In genomic region chr2:77109506-77110123, GRCm38 (mm10) we compare ENCODE assay signal across 12 mouse cellular contexts.
DNase-seq lines count a peak whose midpoint lies in the region; ATAC-seq lines count a peak whose summit lies in the region.
"Had no signal": no experiment of that assay in that cellular context is flagged by ENCODE, and none has a peak within 500 bp of the region (broad histone marks: within the 10 kb centered on the region; RNA-seq: fewer than 3 reads in every experiment).

No protein-coding gene starts in this region.

- WGBS in hindbrain, embryonic 15.5 days = 76% methylated on average over 8 of the region's 8 CpGs
- WGBS in hindbrain, embryonic 12.5 days = 90% methylated on average over 8 of the region's 8 CpGs

- no peaks in the 10 kb centered on the region for H3K9me3 ChIP-seq in hindbrain, embryonic 15.5 days
- H3K9me3 ChIP-seq in hindbrain, embryonic 12.5 days (replicated peaks) = no peaks in the 10 kb centered on the region
- H3K9me3 ChIP-seq: liver, embryonic 13.5 days; neural tube, embryonic 13.5 days had no signal

- H3K27ac ChIP-seq in hindbrain, embryonic 15.5 days (replicated peaks) = 0 out of 2 replicates have a peak overlapping the region, but pooled peaks have one; percentile 11
- no peak overlapping the region for H3K27ac ChIP-seq in hindbrain, embryonic 12.5 days
- H3K27ac ChIP-seq: left cerebral cortex, adult 2 months; liver, embryonic 13.5 days; neural tube, embryonic 13.5 days had no signal

- H3K4me1 ChIP-seq in hindbrain, embryonic 15.5 days (replicated peaks) = 0 out of 2 replicates have a peak, but pooled peaks cover 4% of the 10 kb centered on the region
- H3K4me1 ChIP-seq in hindbrain, embryonic 12.5 days = no peaks in the 10 kb centered on the region
- H3K4me1 ChIP-seq: liver, embryonic 13.5 days; megakaryocyte, embryonic 14.5 days; neural tube, embryonic 13.5 days had no signal

- no peaks in the 10 kb centered on the region for H3K36me3 ChIP-seq in hindbrain, embryonic 15.5 days
- no peaks in the 10 kb centered on the region for H3K36me3 ChIP-seq in hindbrain, embryonic 12.5 days
- H3K36me3 ChIP-seq: liver, embryonic 13.5 days; neural tube, embryonic 13.5 days had no signal

- no peak overlapping the region for H3K4me2 ChIP-seq in hindbrain, embryonic 15.5 days
- no peak overlapping the region for H3K4me2 ChIP-seq in hindbrain, embryonic 12.5 days (replicated peaks)
- H3K4me2 ChIP-seq: liver, embryonic 13.5 days; neural tube, embryonic 13.5 days had no signal

- no peaks in the 10 kb centered on the region for H3K27me3 ChIP-seq in hindbrain, embryonic 15.5 days
- no peaks in the 10 kb centered on the region for H3K27me3 ChIP-seq in hindbrain, embryonic 12.5 days
- H3K27me3 ChIP-seq: liver, embryonic 13.5 days; megakaryocyte, embryonic 14.5 days; neural tube, embryonic 13.5 days had no signal

- DNase-seq in cerebellum, adult 11 months = peak; percentile 76
- DNase-seq in cerebellum, postnatal 25 days = peak; percentile 85
- DNase-seq in layer of hippocampus, postnatal 14 days (ENCODE audit: low spot score in 2 of 2) = peak; percentile 43 to 76
- no peak for DNase-seq in adrenal gland, postnatal 25 days
- DNase-seq in MN1 (ENCODE audit: low spot score) = no peak
- DNase-seq: liver, embryonic 13.5 days; thymus, postnatal 14 days had no signal

- ATAC-seq in hindbrain, embryonic 15.5 days (ENCODE audit: low FRiP score, low read depth) = peak; percentile 81
- no peak for ATAC-seq in hindbrain, embryonic 12.5 days (ENCODE audit: low FRiP score)

- no peak overlapping the region for H3K4me3 ChIP-seq in hindbrain, embryonic 15.5 days
- H3K4me3 ChIP-seq in hindbrain, embryonic 12.5 days = no peak overlapping the region
- H3K4me3 ChIP-seq: left cerebral cortex, adult 2 months; liver, embryonic 13.5 days; megakaryocyte, embryonic 14.5 days; neural tube, embryonic 13.5 days had no signal

- H3K9ac ChIP-seq in hindbrain, embryonic 15.5 days = no peak overlapping the region
- H3K9ac ChIP-seq in hindbrain, embryonic 12.5 days = no peak overlapping the region
- H3K9ac ChIP-seq: liver, embryonic 13.5 days; neural tube, embryonic 13.5 days had no signal

Comparison
In these comparisons a context has a peak if more than half of its experiments do, and no peak if none do; other contexts are left out.
1. DNase-seq: peak in cerebellum, adult 11 months (single experiment), cerebellum, postnatal 25 days (2 of 2) and layer of hippocampus, postnatal 14 days (2 of 2); none in adrenal gland, postnatal 25 days (single experiment) and MN1 (single experiment).